Mouse (Mus musculus): ENCODE data around the gene Ccdc58. TPM values are rescaled to one million over a fixed set of nuclear protein-coding genes. Genes with fewer than 3 reads are reported as not detected.

The Ccdc58 gene
- polyA plus RNA-seq, 1 experiment from 2014 or later = 59.7 TPM

Other genes starting within 250 kb of the Ccdc58 start
- gene Parp14, start 200.1 kb upstream of the Ccdc58 start, polyA plus RNA-seq (2015; fragmentation: Nextera tagmentation; extraction: Ambion mirVana) = 0.14 and 0.35 TPM in 2 replicates
- 2.3 and 2.8 TPM in 2 replicates for gene Parp9, start 133.2 kb upstream of the Ccdc58 start, polyA plus RNA-seq (2015; fragmentation: Nextera tagmentation; extraction: Ambion mirVana)
- 2.8 and 3.1 TPM in 2 replicates for gene Dtx3l, start 132.5 kb upstream of the Ccdc58 start, polyA plus RNA-seq (2015; fragmentation: Nextera tagmentation; extraction: Ambion mirVana)
- gene Kpna1, start 92.9 kb upstream of the Ccdc58 start, polyA plus RNA-seq (2015; fragmentation: Nextera tagmentation; extraction: Ambion mirVana) = 70.0 and 78.2 TPM in 2 replicates
- 13.1 and 13.3 TPM in 2 replicates for gene Wdr5b, start 30.5 kb upstream of the Ccdc58 start, polyA plus RNA-seq (2015; fragmentation: Nextera tagmentation; extraction: Ambion mirVana)
- gene Fam162a, start 91 bp upstream of the Ccdc58 start, polyA plus RNA-seq (2015; fragmentation: Nextera tagmentation; extraction: Ambion mirVana) = 237 and 242 TPM in 2 replicates
- gene Csta1, start 59.6 kb downstream of the Ccdc58 start, polyA plus RNA-seq (2015; fragmentation: Nextera tagmentation; extraction: Ambion mirVana) = not detected in 2 replicates
- gene Stfa2l1, start 85.1 kb downstream of the Ccdc58 start, polyA plus RNA-seq (2015; fragmentation: Nextera tagmentation; extraction: Ambion mirVana) = not detected in 2 replicates
- gene Gm5483, start 112.5 kb downstream of the Ccdc58 start, polyA plus RNA-seq (2015; fragmentation: Nextera tagmentation; extraction: Ambion mirVana) = 0.32 and 0.53 TPM in 2 replicates
- not detected in 2 replicates for gene Gm5416, start 138.7 kb downstream of the Ccdc58 start, polyA plus RNA-seq (2015; fragmentation: Nextera tagmentation; extraction: Ambion mirVana)
- gene 2010005H15Rik, start 149.8 kb downstream of the Ccdc58 start, polyA plus RNA-seq (2015; fragmentation: Nextera tagmentation; extraction: Ambion mirVana) = not detected in 2 replicates
- 0.39 and 0.62 TPM in 2 replicates for gene Stfa1, start 205.3 kb downstream of the Ccdc58 start, polyA plus RNA-seq (2015; fragmentation: Nextera tagmentation; extraction: Ambion mirVana)